8 mouse cellular contexts compared by ENCODE assay signal in genomic region chr19:53325578-53326295, GRCm38 (mm10). TPM values are rescaled to one million over a fixed set of nuclear protein-coding genes. Genes with fewer than 3 reads are reported as not detected.
A peak's percentile ranks its signal among the peaks of the same experiment; 100 is the strongest.
DNase-seq lines count a peak whose midpoint lies in the region; ATAC-seq lines count a peak whose summit lies in the region.

No protein-coding gene starts in this region.

- H3K9me3 ChIP-seq in intestine, embryonic 15.5 days: no peaks in the 10 kb centered on the region
- no peaks in the 10 kb centered on the region for H3K9me3 ChIP-seq in limb, embryonic 11.5 days (ENCODE audit: control insufficient read depth, low read length)
- no peaks in the 10 kb centered on the region for H3K9me3 ChIP-seq in midbrain, embryonic 13.5 days
- no peaks in the 10 kb centered on the region for H3K9me3 ChIP-seq in stomach, embryonic 14.5 days (ENCODE audit: control insufficient read depth, low read depth, low read length)

- DNase-seq in 416B (ENCODE audit: low read depth): peak; percentile 90
- DNase-seq in adrenal gland, adult (ENCODE audit: inconsistent age in 2 of 2, low spot score in 1 of 2): peak; percentile 89 to 93
- DNase-seq in embryo, embryonic 11 days: peak; percentile 81
- DNase-seq in gastrocnemius, postnatal 25 days: peak; percentile 73
- peak; percentile 51 for DNase-seq in limb, embryonic 11.5 days (ENCODE audit: low spot score)

- H3K36me3 ChIP-seq in intestine, embryonic 15.5 days: no peaks in the 10 kb centered on the region
- no peaks in the 10 kb centered on the region for H3K36me3 ChIP-seq in limb, embryonic 11.5 days (ENCODE audit: control insufficient read depth, insufficient read depth, low read length)
- no peaks in the 10 kb centered on the region for H3K36me3 ChIP-seq in midbrain, embryonic 13.5 days
- H3K36me3 ChIP-seq in stomach, embryonic 14.5 days (ENCODE audit: control insufficient read depth, insufficient read depth, low read length): no peaks in the 10 kb centered on the region

- 16% methylated on average over 27 of the region's 27 CpGs for WGBS in intestine, embryonic 15.5 days
- 16% methylated on average over 27 of the region's 27 CpGs for WGBS in limb, embryonic 11.5 days
- WGBS in midbrain, embryonic 13.5 days: 12% methylated on average over 27 of the region's 27 CpGs
- 15% methylated on average over 27 of the region's 27 CpGs for WGBS in stomach, embryonic 14.5 days

- peak; percentile 26 for ATAC-seq in intestine, embryonic 15.5 days
- ATAC-seq in limb, embryonic 11.5 days (ENCODE audit: insufficient number of reproducible peaks, low FRiP score, low TSS enrichment, low read depth): no peak
- ATAC-seq in midbrain, embryonic 13.5 days: 0 out of 2 replicates have a peak, but pooled peaks have one; percentile 12
- ATAC-seq in stomach, embryonic 14.5 days (ENCODE audit: insufficient number of reproducible peaks, insufficient read depth, low FRiP score, low read depth): peak; percentile 54; the same call in 1 of the 2 replicates

- peak overlapping the region; percentile 65 for H3K4me2 ChIP-seq in intestine, embryonic 15.5 days (replicated peaks)
- peak overlapping the region; percentile 21 for H3K4me2 ChIP-seq in limb, embryonic 11.5 days (ENCODE audit: low read depth, severe bottlenecking)
- H3K4me2 ChIP-seq in midbrain, embryonic 13.5 days (replicated peaks): peak overlapping the region; percentile 52
- peak overlapping the region; percentile 56 for H3K4me2 ChIP-seq in stomach, embryonic 14.5 days (replicated peaks; ENCODE audit: low read depth, low read length)

- peaks cover 29% of the 10 kb centered on the region for H3K4me1 ChIP-seq in intestine, embryonic 15.5 days (replicated peaks)
- H3K4me1 ChIP-seq in limb, embryonic 11.5 days (ENCODE audit: control insufficient read depth, insufficient read depth, low read length): peaks cover 17% of the 10 kb centered on the region
- peaks cover 49% of the 10 kb centered on the region for H3K4me1 ChIP-seq in midbrain, embryonic 13.5 days (replicated peaks)
- H3K4me1 ChIP-seq in stomach, embryonic 14.5 days (ENCODE audit: control insufficient read depth, insufficient read depth, low read length): peaks cover 25% of the 10 kb centered on the region

- H3K9ac ChIP-seq in intestine, embryonic 15.5 days: peak overlapping the region; percentile 36
- H3K9ac ChIP-seq in limb, embryonic 11.5 days (ENCODE audit: low read length): 0 out of 2 replicates have a peak overlapping the region, but pooled peaks have one; percentile 1
- peak overlapping the region; percentile 48; the same call in 1 of the 2 replicates for H3K9ac ChIP-seq in midbrain, embryonic 13.5 days (replicated peaks)
- H3K9ac ChIP-seq in stomach, embryonic 14.5 days (replicated peaks; ENCODE audit: low read depth, low read length): no peak overlapping the region

- H3K27ac ChIP-seq in intestine, embryonic 15.5 days: peak overlapping the region; percentile 55; the same call in 1 of the 2 replicates
- no peak overlapping the region for H3K27ac ChIP-seq in limb, embryonic 11.5 days (replicated peaks; ENCODE audit: low read depth, low read length)
- H3K27ac ChIP-seq in midbrain, embryonic 13.5 days: peak overlapping the region; percentile 56
- no peak overlapping the region for H3K27ac ChIP-seq in stomach, embryonic 14.5 days (ENCODE audit: low read length)

- H3K4me3 ChIP-seq in intestine, embryonic 15.5 days (replicated peaks): peak overlapping the region; percentile 27
- no peak overlapping the region for H3K4me3 ChIP-seq in limb, embryonic 11.5 days (ENCODE audit: low read depth, low read length)
- peak overlapping the region; percentile 20 for H3K4me3 ChIP-seq in midbrain, embryonic 13.5 days (replicated peaks)
- peak overlapping the region; percentile 17 for H3K4me3 ChIP-seq in stomach, embryonic 14.5 days (ENCODE audit: low read depth, low read length)

- no peaks in the 10 kb centered on the region for H3K27me3 ChIP-seq in intestine, embryonic 15.5 days (replicated peaks)
- no peaks in the 10 kb centered on the region for H3K27me3 ChIP-seq in limb, embryonic 11.5 days (ENCODE audit: control insufficient read depth, insufficient read depth, low read length)
- no peaks in the 10 kb centered on the region for H3K27me3 ChIP-seq in midbrain, embryonic 13.5 days
- H3K27me3 ChIP-seq in stomach, embryonic 14.5 days (ENCODE audit: control insufficient read depth, insufficient read depth, low read length): no peaks in the 10 kb centered on the region

RNA-seq across cellular contexts. Expression of gene Mxi1, which starts 15.4 kb away (rescaled TPM):
- 10 to 100 TPM; 37.8 to 39.1 TPM for total RNA-seq in gastrocnemius, postnatal 25 days (2021)
- polyA plus RNA-seq in intestine, embryonic 15.5 days (2015; fragmentation: Nextera tagmentation; extraction: Ambion mirVana): 34.0 and 34.5 TPM in 2 replicates
- polyA plus RNA-seq in limb, embryonic 11.5 days (2014; fragmentation: Nextera tagmentation; extraction: Ambion mirVana): 41.5 and 41.6 TPM in 2 replicates
- polyA plus RNA-seq in midbrain, embryonic 13.5 days (2015; fragmentation: Nextera tagmentation; extraction: Ambion mirVana): 32.4 and 50.7 TPM in 2 replicates
- polyA plus RNA-seq in stomach, embryonic 14.5 days (2014; fragmentation: Nextera tagmentation; extraction: Ambion mirVana): 29.3 and 30.3 TPM in 2 replicates

RNA-seq across cellular contexts. Expression of gene Gm10197, which starts 45.8 kb away (rescaled TPM):
- total RNA-seq in gastrocnemius, postnatal 25 days (2021): not detected
- 1.4 TPM in 1 of 2 replicates, not detected in the other for polyA plus RNA-seq in intestine, embryonic 15.5 days (2015; fragmentation: Nextera tagmentation; extraction: Ambion mirVana)
- not detected in 2 replicates for polyA plus RNA-seq in limb, embryonic 11.5 days (2014; fragmentation: Nextera tagmentation; extraction: Ambion mirVana)
- polyA plus RNA-seq in midbrain, embryonic 13.5 days (2015; fragmentation: Nextera tagmentation; extraction: Ambion mirVana): not detected in 2 replicates
- polyA plus RNA-seq in stomach, embryonic 14.5 days (2014; fragmentation: Nextera tagmentation; extraction: Ambion mirVana): not detected in 2 replicates

Comparison
In these comparisons a context has a peak if more than half of its experiments do, and no peak if none do; other contexts are left out.
1. H3K27ac ChIP-seq: peak in intestine, embryonic 15.5 days (single experiment) and midbrain, embryonic 13.5 days (single experiment); none in limb, embryonic 11.5 days (single experiment) and stomach, embryonic 14.5 days (single experiment).
2. Peak in every context shown above with its lines, with median percentiles within 50 percentile points of each other: DNase-seq and H3K4me2 ChIP-seq.